Mouse (Mus musculus) MEL (cell line): Measurements from ENCODE around the gene Nrl. TPM values are rescaled to one million over a fixed set of nuclear protein-coding genes. Genes with fewer than 3 reads are reported as not detected.

Experiments used
- DNase-seq: peaks from one replicate; pipeline ENCODE4 v3.0.0; 2011; ENCODE audit warnings: low read depth, low spot score
- H3K27ac ChIP-seq: 2 replicates; pipeline ENCODE4 v1.5.1; 2012; ENCODE audit warnings: low read depth, mild to moderate bottlenecking, control low read depth, low read length, moderate library complexity; ENCODE audit not compliant: control insufficient read depth
- H3K27me3 ChIP-seq, 2 experiments: fragments of 150-350 bp in 1 of 2; sonication (generic) in 1 of 2; 2 replicates each; pipeline ENCODE4 v1.6.1; 2012; ENCODE audit warnings: low read length in 2 of 2, mild to moderate bottlenecking in 2 of 2, improper control_type of control experiment in 1 of 2, moderate library complexity in 1 of 2; ENCODE audit not compliant: insufficient read depth in 2 of 2, control insufficient read depth in 1 of 2
- H3K36me3 ChIP-seq, 2 experiments: 2 replicates each; pipeline ENCODE4 v1.6.1; 2012 to 2014; ENCODE audit warnings: low read length in 2 of 2, improper control_type of control experiment in 1 of 2, inconsistent platforms in 1 of 2, mild to moderate bottlenecking in 1 of 2; ENCODE audit not compliant: insufficient read depth in 2 of 2, control insufficient read depth in 1 of 2
- H3K4me1 ChIP-seq, 2 experiments: fragments of 150-350 bp in 1 of 2; sonication (generic) in 1 of 2; 2 replicates each; pipeline ENCODE4 v1.6.1; 2012; ENCODE audit warnings: low read length in 2 of 2, improper control_type of control experiment in 1 of 2, mild to moderate bottlenecking in 1 of 2; ENCODE audit not compliant: insufficient read depth in 2 of 2, control insufficient read depth in 1 of 2
- H3K4me3 ChIP-seq, 2 experiments: fragments of 150-350 bp in 1 of 2; sonication (generic) in 1 of 2; 2 replicates each; pipeline ENCODE4 v1.5.1; 2012; ENCODE audit warnings: low read depth in 2 of 2, low read length in 2 of 2, mild to moderate bottlenecking in 2 of 2, moderate library complexity in 2 of 2, control low read depth in 1 of 2, improper control_type of control experiment in 1 of 2; ENCODE audit not compliant: control insufficient read depth in 1 of 2, insufficient read depth in 1 of 2
- H3K79me2 ChIP-seq: 2 replicates; pipeline ENCODE4 v1.6.1; 2012; ENCODE audit warnings: mild to moderate bottlenecking, low read length, moderate library complexity; ENCODE audit not compliant: control insufficient read depth, poor library complexity, insufficient read depth
- H3K9ac ChIP-seq: 2 replicates; pipeline ENCODE4 v1.6.1; 2012; ENCODE audit warnings: low read depth, mild to moderate bottlenecking, control low read depth, low read length, moderate library complexity; ENCODE audit not compliant: control insufficient read depth, poor library complexity, severe bottlenecking
- H3K9me3 ChIP-seq: fragments of 150-350 bp; sonication (generic); replicated peaks from 2 replicates; pipeline ENCODE4 v1.6.1; 2012; ENCODE audit warnings: mild to moderate bottlenecking, low read length, improper control_type of control experiment, moderate library complexity; ENCODE audit not compliant: insufficient read depth
- CHD1 ChIP-seq: IDR thresholded peaks from 2 replicates; pipeline ENCODE4 v1.6.1; 2012; ENCODE audit warnings: low read depth, mild to moderate bottlenecking, inconsistent platforms, low read length, improper control_type of control experiment
- ELF1 ChIP-seq: IDR thresholded peaks from 2 replicates; pipeline ENCODE4 v1.6.1; 2014; ENCODE audit warnings: low read depth, mild to moderate bottlenecking, inconsistent platforms, low read length, improper control_type of control experiment, moderate library complexity
- HCFC1 ChIP-seq: IDR thresholded peaks from 2 replicates; pipeline ENCODE4 v1.6.1; 2012; ENCODE audit warnings: low read depth, mild to moderate bottlenecking, inconsistent platforms, low read length, improper control_type of control experiment, moderate library complexity
- KAT2A ChIP-seq: conservative IDR thresholded peaks from 2 replicates; pipeline ENCODE4 v1.6.1; 2012; ENCODE audit warnings: low read depth, low read length, improper control_type of control experiment, inconsistent platforms
- POLR2AphosphoS2 ChIP-seq: IDR thresholded peaks from 2 replicates; pipeline ENCODE4 v1.6.1; 2011; ENCODE audit warnings: low read length, improper control_type of control experiment
- RAD21 ChIP-seq: IDR thresholded peaks from 2 replicates; pipeline ENCODE4 v1.6.1; 2011; ENCODE audit warnings: mild to moderate bottlenecking, low read depth, low read length, improper control_type of control experiment
- RCOR1 ChIP-seq: IDR thresholded peaks from 2 replicates; pipeline ENCODE4 v1.6.1; 2012; ENCODE audit warnings: low read depth, mild to moderate bottlenecking, inconsistent platforms, low read length, improper control_type of control experiment
- USF1 ChIP-seq: IDR thresholded peaks from 2 replicates; pipeline ENCODE4 v1.6.1; 2014; ENCODE audit warnings: low read depth, mild to moderate bottlenecking, inconsistent platforms, low read length, improper control_type of control experiment, moderate library complexity
- USF2 ChIP-seq, 2 experiments: IDR thresholded peaks; 2 replicates each; pipeline ENCODE4 v1.6.1; 2011 to 2012; ENCODE audit warnings: improper control_type of control experiment in 2 of 2, low read length in 2 of 2, borderline replicate concordance in 1 of 2, inconsistent platforms in 1 of 2, low read depth in 1 of 2, mild to moderate bottlenecking in 1 of 2; ENCODE audit not compliant: insufficient read depth in 1 of 2
- ZKSCAN1 ChIP-seq: IDR thresholded peaks from 2 replicates; pipeline ENCODE4 v1.6.1; 2012; ENCODE audit warnings: low read depth, mild to moderate bottlenecking, inconsistent platforms, low read length, improper control_type of control experiment, moderate library complexity
- ZNF384 ChIP-seq: IDR thresholded peaks from 2 replicates; pipeline ENCODE4 v1.6.1; 2012; ENCODE audit warnings: low read depth, mild to moderate bottlenecking, inconsistent platforms, low read length, improper control_type of control experiment
- polyA plus RNA-seq, 2 experiments: library from polyadenylated mRNA; stranded (reverse) in 1 of 2; unstranded in 1 of 2; fragments of >175 nt in 1 of 2; fragments of >200 nt in 1 of 2; gene quantifications; 2 replicates each; pipeline versions ENCODE4 v1.2.1 to v1.2.4; 2012; ENCODE audit warnings: low replicate concordance in 2 of 2, low read depth in 1 of 2; ENCODE audit not compliant: insufficient read length in 2 of 2, insufficient read depth in 1 of 2, missing spikeins in 1 of 2
- total RNA-seq: library from RNA; depleted of rRNA; stranded (reverse); fragments of 300-350 nt; gene quantifications from 2 replicates; pipeline ENCODE4 v1.2.3, GENCODE M21; 2012

The Nrl gene
- total and polyA plus RNA-seq, 3 experiments = not detected

DNA sequence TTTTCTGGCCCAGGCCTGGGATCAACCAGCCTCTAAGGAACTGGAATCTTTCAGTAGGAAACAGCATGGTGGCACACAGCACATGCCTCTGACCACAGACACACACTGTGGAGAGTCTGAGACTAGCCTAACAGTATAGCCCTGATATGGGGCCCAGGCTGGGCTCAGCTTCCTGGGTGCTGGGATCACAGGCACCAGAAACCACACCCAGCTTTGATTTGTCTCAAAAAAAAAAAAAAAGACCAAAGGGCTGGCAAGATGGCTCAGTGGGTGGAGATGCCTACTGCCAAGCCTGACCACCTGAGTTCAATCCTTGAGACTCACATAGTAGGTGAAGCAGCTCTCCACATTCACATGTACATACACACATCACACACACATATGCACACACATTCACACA, 29.9 kb upstream of the Nrl start:
- no peak overlapping the region for H3K9ac ChIP-seq
- TF ChIP-seq RCOR1 = peak; percentile 72
- no peak for TF ChIP-seq KAT2A
- TF ChIP-seq ZNF384 = peak; percentile 83
- H3K9me3 ChIP-seq = no peaks in the 10 kb centered on the region
- peaks cover 1 to 32% of the 10 kb centered on the region in 2 experiments; a peak in 3 of 4 replicates for H3K36me3 ChIP-seq
- H3K27ac ChIP-seq = no peak overlapping the region
- peaks cover 7 to 25% of the 10 kb centered on the region in 2 experiments; a peak in 3 of 4 replicates for H3K4me1 ChIP-seq
- H3K27me3 ChIP-seq = no peaks in the 10 kb centered on the region
- H3K4me3 ChIP-seq = no peak overlapping the region
- no peaks in the 10 kb centered on the region; the same call in none of the 2 replicates for H3K79me2 ChIP-seq
- no peak for DNase-seq

DNA sequence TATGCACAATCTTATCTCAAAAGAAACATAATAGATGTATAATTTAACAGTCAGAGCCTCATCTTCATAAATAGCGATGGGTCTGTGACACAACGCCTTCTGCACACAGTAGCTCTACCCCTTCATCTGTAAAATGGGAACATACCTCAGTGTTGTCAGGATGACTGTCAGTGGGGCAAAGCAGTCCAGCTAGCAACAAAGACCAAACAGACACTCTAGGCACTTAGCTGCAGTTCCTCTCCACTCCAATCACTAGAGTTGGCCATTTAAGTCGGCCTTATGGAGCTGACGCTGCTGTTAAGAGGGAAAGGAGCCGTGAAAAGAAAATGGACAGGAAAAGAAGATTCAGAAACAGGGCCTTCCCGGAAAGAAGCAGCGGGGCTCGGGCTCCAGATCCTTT, 27.0 kb upstream of the Nrl start:
- Histone ChIP-seq H3K36me3 (peaks cover 17 to 20% of the 10 kb centered on the region in 2 experiments), H3K4me3 (no peak overlapping the region), H3K27ac (no peak overlapping the region), H3K9ac (no peak overlapping the region), H3K9me3 (no peaks in the 10 kb centered on the region), H3K27me3 (no peaks in the 10 kb centered on the region), H3K79me2 (no peaks in the 10 kb centered on the region), H3K4me1 (peaks cover 0 to 17% of the 10 kb centered on the region in 2 experiments; a peak in 3 of 4 replicates)
- DNase-seq = no peak
- TF ChIP-seq HCFC1 (no peak), POLR2AphosphoS2 (peak; percentile 21; the same call in 1 of the 2 replicates), CHD1 (no peak), ZKSCAN1 (no peak), ELF1 (no peak), USF2 (IDR thresholded peaks at IDR 0.05; ENCODE audit: borderline replicate concordance in 1 of 2, insufficient read depth in 1 of 2, low read depth in 1 of 2, low read length in 2 of 2) (no peak), RAD21 (no peak), USF1 (no peak), KAT2A (no peak)

DNA sequence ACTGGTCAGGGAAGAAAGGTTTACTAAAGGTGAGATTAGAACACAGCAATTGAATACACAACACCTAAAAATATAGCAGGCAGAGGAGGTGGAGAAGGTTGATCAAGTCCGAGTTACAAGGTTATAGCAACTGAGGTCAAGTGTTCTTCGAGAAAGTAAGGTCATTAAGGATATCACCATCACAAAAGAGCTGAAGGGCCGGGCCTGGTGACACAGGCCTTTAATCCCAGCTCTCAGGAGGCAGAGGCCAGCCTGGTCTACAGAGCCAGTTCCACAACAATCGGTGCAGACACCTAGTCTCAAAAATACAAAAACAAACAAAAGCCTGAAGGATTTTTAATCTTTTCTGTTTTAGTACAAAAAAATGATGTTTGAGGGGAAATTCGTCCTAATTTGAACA, 26.6 kb upstream of the Nrl start:
- Histone ChIP-seq H3K9me3 (no peaks in the 10 kb centered on the region), H3K27me3 (no peaks in the 10 kb centered on the region), H3K36me3 (peaks cover 13 to 22% of the 10 kb centered on the region in 2 experiments), H3K9ac (no peak overlapping the region), H3K27ac (no peak overlapping the region), H3K79me2 (no peaks in the 10 kb centered on the region), H3K4me1 (peaks cover 0 to 12% of the 10 kb centered on the region in 2 experiments; a peak in 2 of 4 replicates), H3K4me3 (no peak overlapping the region)
- no peak for DNase-seq
- no peak for TF ChIP-seq HCFC1
- TF ChIP-seq, all 39 proteins: peak for 0
